In genomic region chr16:37583801-37584200, GRCm38 (mm10) we compare ENCODE assay signal across 8 mouse cellular contexts. TPM values are rescaled to one million over a fixed set of nuclear protein-coding genes. Genes with fewer than 3 reads are reported as not detected.
A peak's percentile ranks its signal among the peaks of the same experiment; 100 is the strongest.
DNase-seq lines count a peak whose midpoint lies in the region; ATAC-seq and TF ChIP-seq lines count a peak whose summit lies in the region.

No protein-coding gene starts in this region.

- peak overlapping the region; percentile 75; the same call in 1 of the 2 replicates for H3K27ac ChIP-seq in gastrocnemius, adult 2 months
- no peak overlapping the region for H3K27ac ChIP-seq in limb, embryonic 13.5 days
- no peak overlapping the region for H3K27ac ChIP-seq in stomach, embryonic 14.5 days (ENCODE audit: low read length)

- 24% methylated on average over 6 of the region's 6 CpGs for WGBS in limb, embryonic 13.5 days
- 49% methylated on average over 6 of the region's 6 CpGs for WGBS in stomach, embryonic 14.5 days

- intact Hi-C loops in gastrocnemius, adult 2 months (cut with DNase I) = no loop called here
- intact Hi-C loops in gastrocnemius, postnatal 36 days (cut with DNase I) = no loop called here

- no peak overlapping the region for H3K9ac ChIP-seq in limb, embryonic 13.5 days
- H3K9ac ChIP-seq in stomach, embryonic 14.5 days (replicated peaks; ENCODE audit: low read depth, low read length) = no peak overlapping the region

- no peak for ATAC-seq in megakaryocyte, adult 5-6 weeks (ENCODE audit: poor library complexity, severe bottlenecking)
- ATAC-seq in limb, embryonic 13.5 days (ENCODE audit: low FRiP score, low read depth) = no peak; the same call in 1 of the 2 replicates
- ATAC-seq in stomach, embryonic 14.5 days (ENCODE audit: insufficient number of reproducible peaks, insufficient read depth, low FRiP score, low read depth) = no peak

- H3K36me3 ChIP-seq in megakaryocyte, embryonic 14.5 days (replicated peaks; ENCODE audit: low read length) = no peaks in the 10 kb centered on the region
- H3K36me3 ChIP-seq in limb, embryonic 13.5 days = no peaks in the 10 kb centered on the region
- no peaks in the 10 kb centered on the region for H3K36me3 ChIP-seq in stomach, embryonic 14.5 days (ENCODE audit: control insufficient read depth, insufficient read depth, low read length)

- H3K27me3 ChIP-seq in megakaryocyte, embryonic 14.5 days (replicated peaks) = peaks cover 16% of the 10 kb centered on the region
- H3K27me3 ChIP-seq in limb, embryonic 13.5 days = no peaks in the 10 kb centered on the region
- H3K27me3 ChIP-seq in stomach, embryonic 14.5 days (ENCODE audit: control insufficient read depth, insufficient read depth, low read length) = no peaks in the 10 kb centered on the region

- peaks cover 12% of the 10 kb centered on the region for H3K4me1 ChIP-seq in megakaryocyte, embryonic 14.5 days
- peaks cover 19% of the 10 kb centered on the region for H3K4me1 ChIP-seq in limb, embryonic 13.5 days
- H3K4me1 ChIP-seq in stomach, embryonic 14.5 days (ENCODE audit: control insufficient read depth, insufficient read depth, low read length) = peaks cover 6% of the 10 kb centered on the region; the same call in 1 of the 2 replicates

- H3K4me2 ChIP-seq in limb, embryonic 13.5 days (replicated peaks) = peak overlapping the region; percentile 62
- H3K4me2 ChIP-seq in stomach, embryonic 14.5 days (replicated peaks; ENCODE audit: low read depth, low read length) = peak overlapping the region; percentile 43

- no peak for TF ChIP-seq CTCF in gastrocnemius, adult 2 months (IDR thresholded peaks at IDR 0.05)

- peak overlapping the region; percentile 70 for H3K4me3 ChIP-seq in gastrocnemius, adult 2 months
- peak overlapping the region; percentile 87 for H3K4me3 ChIP-seq in megakaryocyte, embryonic 14.5 days (replicated peaks)
- H3K4me3 ChIP-seq in limb, embryonic 13.5 days = peak overlapping the region; percentile 30
- H3K4me3 ChIP-seq in stomach, embryonic 14.5 days (ENCODE audit: low read depth, low read length) = peak overlapping the region; percentile 18; the same call in 1 of the 2 replicates

- H3K9me3 ChIP-seq in megakaryocyte, embryonic 14.5 days = no peaks in the 10 kb centered on the region
- H3K9me3 ChIP-seq in limb, embryonic 13.5 days = no peaks in the 10 kb centered on the region
- no peaks in the 10 kb centered on the region for H3K9me3 ChIP-seq in stomach, embryonic 14.5 days (ENCODE audit: control insufficient read depth, low read depth, low read length)

- DNase-seq in gastrocnemius, adult 2 months = no peak
- DNase-seq in gastrocnemius, postnatal 36 days = no peak
- no peak for DNase-seq in thymus, postnatal 10 days (ENCODE audit: low spot score in 2 of 2)
- DNase-seq in layer of hippocampus, adult 11-12 months (ENCODE audit: low spot score) = no peak

RNA-seq across cellular contexts. Expression of gene Hgd, which starts 3.8 kb away (rescaled TPM):
- not detected for total RNA-seq in gastrocnemius, adult 2 months (2021)
- total RNA-seq in gastrocnemius, postnatal 36 days (2021) = not detected
- not detected in 2 replicates for polyA plus RNA-seq in megakaryocyte, embryonic 14.5 days (2012; ENCODE audit: insufficient read depth, low replicate concordance)
- total RNA-seq in megakaryocyte, adult 5-6 weeks (2015) = not detected in 2 replicates
- not detected in 2 replicates for total RNA-seq in megakaryocyte, adult 5-6 weeks (2017)
- 0.11 and 0.17 TPM in 2 replicates for polyA plus RNA-seq in limb, embryonic 13.5 days (2015; fragmentation: Nextera tagmentation; extraction: Ambion mirVana)
- polyA plus RNA-seq in stomach, embryonic 14.5 days (2014; fragmentation: Nextera tagmentation; extraction: Ambion mirVana) = not detected in 2 replicates

RNA-seq across cellular contexts. Expression of gene Rabl3, which starts 44.1 kb away (rescaled TPM):
- 1 to 10 TPM; 5.4 to 8.5 TPM for total RNA-seq in gastrocnemius, adult 2 months (2021)
- 1 to 10 TPM; 4.9 to 6.3 TPM for total RNA-seq in gastrocnemius, postnatal 36 days (2021)
- 0.36 TPM in 1 of 2 replicates, not detected in the other for polyA plus RNA-seq in megakaryocyte, embryonic 14.5 days (2012; ENCODE audit: insufficient read depth, low replicate concordance)
- total RNA-seq in megakaryocyte, adult 5-6 weeks (2015) = 9.6 and 12.2 TPM in 2 replicates
- 5.6 and 7.4 TPM in 2 replicates for total RNA-seq in megakaryocyte, adult 5-6 weeks (2017)
- 31.8 and 33.0 TPM in 2 replicates for polyA plus RNA-seq in limb, embryonic 13.5 days (2015; fragmentation: Nextera tagmentation; extraction: Ambion mirVana)
- 25.8 and 28.5 TPM in 2 replicates for polyA plus RNA-seq in stomach, embryonic 14.5 days (2014; fragmentation: Nextera tagmentation; extraction: Ambion mirVana)

RNA-seq across cellular contexts. Expression of gene Gtf2e1, which starts 44.2 kb away (rescaled TPM):
- total RNA-seq in gastrocnemius, adult 2 months (2021) = 10 to 100 TPM in 1 of 2 experiments, 1 to 10 TPM in 1; 9.0 to 10.2 TPM
- 1 to 10 TPM; 6.2 to 7.0 TPM for total RNA-seq in gastrocnemius, postnatal 36 days (2021)
- 0.89 and 1.7 TPM in 2 replicates for polyA plus RNA-seq in megakaryocyte, embryonic 14.5 days (2012; ENCODE audit: insufficient read depth, low replicate concordance)
- total RNA-seq in megakaryocyte, adult 5-6 weeks (2015) = 7.3 and 10.2 TPM in 2 replicates
- 14.4 and 14.6 TPM in 2 replicates for total RNA-seq in megakaryocyte, adult 5-6 weeks (2017)
- polyA plus RNA-seq in limb, embryonic 13.5 days (2015; fragmentation: Nextera tagmentation; extraction: Ambion mirVana) = 33.9 and 34.5 TPM in 2 replicates
- polyA plus RNA-seq in stomach, embryonic 14.5 days (2014; fragmentation: Nextera tagmentation; extraction: Ambion mirVana) = 25.0 and 26.3 TPM in 2 replicates

Comparison
In these comparisons a context has a peak if more than half of its experiments do, and no peak if none do; other contexts are left out.
1. H3K4me3 ChIP-seq: peak in every context shown above with its lines; median percentile 87 in megakaryocyte, embryonic 14.5 days; 70 in gastrocnemius, adult 2 months; 30 in limb, embryonic 13.5 days; 18 in stomach, embryonic 14.5 days.